ENCODE assay signal across 35 mouse cellular contexts in genomic region chr1:91010716-91011115, GRCm38 (mm10). TPM values are rescaled to one million over a fixed set of nuclear protein-coding genes. Genes with fewer than 3 reads are reported as not detected.
A peak's percentile ranks its signal among the peaks of the same experiment; 100 is the strongest.
DNase-seq lines count a peak whose midpoint lies in the region; ATAC-seq lines count a peak whose summit lies in the region.
"Had no signal": no experiment of that assay in that cellular context is flagged by ENCODE, and none has a peak within 500 bp of the region (broad histone marks: within the 10 kb centered on the region; RNA-seq: fewer than 3 reads in every experiment).

No protein-coding gene starts in this region.

- intact Hi-C loops in heart, postnatal 25 days (cut with DNase I) = no loop called here

- no peaks in the 10 kb centered on the region for H3K27me3 ChIP-seq in forebrain, embryonic 11.5 days (ENCODE audit: control insufficient read depth, insufficient read depth, low read length)
- H3K27me3 ChIP-seq in forebrain, embryonic 16.5 days (replicated peaks; ENCODE audit: control insufficient read depth, insufficient read depth, low read length) = no peaks in the 10 kb centered on the region
- H3K27me3 ChIP-seq in heart, embryonic 13.5 days (replicated peaks) = no peaks in the 10 kb centered on the region
- H3K27me3 ChIP-seq in lung, embryonic 16.5 days (ENCODE audit: control insufficient read depth, insufficient read depth, low read depth, low read length) = no peaks in the 10 kb centered on the region
- H3K27me3 ChIP-seq: hindbrain, embryonic 13.5 days; limb, embryonic 13.5 days; liver, embryonic 13.5 days; neural tube, embryonic 13.5 days had no signal

- H3K79me2 ChIP-seq in macrophage (ENCODE audit: inconsistent target) = peaks cover 93% of the 10 kb centered on the region

- no peaks in the 10 kb centered on the region for H3K36me3 ChIP-seq in forebrain, embryonic 11.5 days (ENCODE audit: control insufficient read depth, insufficient read depth, low read length)
- no peaks in the 10 kb centered on the region for H3K36me3 ChIP-seq in forebrain, embryonic 16.5 days (ENCODE audit: control insufficient read depth, insufficient read depth)
- peaks cover 8% of the 10 kb centered on the region; the same call in 1 of the 2 replicates for H3K36me3 ChIP-seq in heart, embryonic 13.5 days
- H3K36me3 ChIP-seq in lung, embryonic 16.5 days (ENCODE audit: control insufficient read depth, insufficient read depth, low read length) = no peaks in the 10 kb centered on the region
- H3K36me3 ChIP-seq in macrophage (ENCODE audit: inconsistent target) = no peaks in the 10 kb centered on the region
- H3K36me3 ChIP-seq: forebrain, embryonic 10.5 days; hindbrain, embryonic 13.5 days; limb, embryonic 13.5 days; liver, embryonic 13.5 days; neural tube, embryonic 13.5 days had no signal

- H3K4me1 ChIP-seq in forebrain, embryonic 11.5 days (replicated peaks; ENCODE audit: control insufficient read depth, insufficient read depth, low read length) = no peaks in the 10 kb centered on the region
- H3K4me1 ChIP-seq in forebrain, embryonic 16.5 days (replicated peaks; ENCODE audit: control insufficient read depth, insufficient read depth, low read length) = no peaks in the 10 kb centered on the region
- H3K4me1 ChIP-seq in heart, embryonic 13.5 days = peaks cover 98% of the 10 kb centered on the region
- 0 out of 2 replicates have a peak, but pooled peaks cover 14% of the 10 kb centered on the region for H3K4me1 ChIP-seq in lung, embryonic 16.5 days (replicated peaks; ENCODE audit: control insufficient read depth, insufficient read depth, low read length)

- H3K27ac ChIP-seq in forebrain, embryonic 11.5 days (ENCODE audit: low read depth, low read length) = no peak overlapping the region
- H3K27ac ChIP-seq in forebrain, embryonic 16.5 days (ENCODE audit: low read length) = no peak overlapping the region
- H3K27ac ChIP-seq in heart, embryonic 13.5 days (replicated peaks) = peak overlapping the region; percentile 99
- H3K27ac ChIP-seq in lung, embryonic 16.5 days (ENCODE audit: low read length) = no peak overlapping the region
- 0 out of 2 replicates have a peak overlapping the region, but pooled peaks have one; percentile 1 for H3K27ac ChIP-seq in macrophage
- H3K27ac ChIP-seq: forebrain, embryonic 10.5 days; hindbrain, embryonic 13.5 days; limb, embryonic 13.5 days; liver, embryonic 13.5 days; neural tube, embryonic 13.5 days had no signal

- DNase-seq in forebrain, embryonic 11.5 days (ENCODE audit: low spot score) = peak; percentile 41
- DNase-seq in heart, postnatal 25 days (ENCODE audit: low spot score) = no peak
- DNase-seq in lung, postnatal 10 days = no peak
- DNase-seq in cerebellum, adult 9-10 months = no peak
- DNase-seq: adrenal gland, postnatal 36 days; cerebellum, adult 11 months; cerebellum, postnatal 10 days; kidney, adult 18-20 months; kidney, postnatal 4 days; layer of hippocampus, adult 9-11 months; liver, embryonic 13.5 days; lung, adult 2 months; retina, postnatal 1 day; right cerebral cortex, postnatal 25 days; spleen, adult 18-20 months; thymus, postnatal 25 days had no signal

- H3K9me3 ChIP-seq in forebrain, embryonic 11.5 days (ENCODE audit: control insufficient read depth, low read length) = no peaks in the 10 kb centered on the region
- no peaks in the 10 kb centered on the region for H3K9me3 ChIP-seq in forebrain, embryonic 16.5 days (ENCODE audit: control insufficient read depth, low read length)
- no peaks in the 10 kb centered on the region for H3K9me3 ChIP-seq in heart, embryonic 13.5 days
- no peaks in the 10 kb centered on the region for H3K9me3 ChIP-seq in lung, embryonic 16.5 days (ENCODE audit: control insufficient read depth, low read length)
- H3K9me3 ChIP-seq: forebrain, embryonic 10.5 days; hindbrain, embryonic 13.5 days; limb, embryonic 13.5 days; liver, embryonic 13.5 days; neural tube, embryonic 13.5 days had no signal

- no peak overlapping the region for H3K9ac ChIP-seq in forebrain, embryonic 11.5 days (ENCODE audit: low read length)
- no peak overlapping the region for H3K9ac ChIP-seq in forebrain, embryonic 16.5 days (replicated peaks; ENCODE audit: low read depth, low read length)
- H3K9ac ChIP-seq in heart, embryonic 13.5 days = peak overlapping the region; percentile 67
- no peak overlapping the region for H3K9ac ChIP-seq in lung, embryonic 16.5 days (ENCODE audit: low read length)
- H3K9ac ChIP-seq: hindbrain, embryonic 13.5 days; limb, embryonic 13.5 days; liver, embryonic 13.5 days; neural tube, embryonic 13.5 days had no signal

- H3K4me3 ChIP-seq in forebrain, embryonic 11.5 days (ENCODE audit: low read depth, low read length) = no peak overlapping the region
- H3K4me3 ChIP-seq in forebrain, embryonic 16.5 days (replicated peaks; ENCODE audit: low read length) = no peak overlapping the region
- H3K4me3 ChIP-seq in heart, embryonic 13.5 days = no peak overlapping the region
- H3K4me3 ChIP-seq in lung, embryonic 16.5 days (ENCODE audit: low read length) = no peak overlapping the region
- H3K4me3 ChIP-seq in macrophage (ENCODE audit: inconsistent target) = no peak overlapping the region
- H3K4me3 ChIP-seq: forebrain, embryonic 10.5 days; hindbrain, embryonic 13.5 days; limb, embryonic 13.5 days; liver, embryonic 13.5 days; myocyte; neural tube, embryonic 13.5 days had no signal

- H3K4me2 ChIP-seq in forebrain, embryonic 11.5 days (ENCODE audit: low read depth, low read length, severe bottlenecking) = no peak overlapping the region
- no peak overlapping the region for H3K4me2 ChIP-seq in forebrain, embryonic 16.5 days (ENCODE audit: low read length)
- H3K4me2 ChIP-seq in heart, embryonic 13.5 days = no peak overlapping the region
- H3K4me2 ChIP-seq in lung, embryonic 16.5 days (ENCODE audit: low read depth, low read length) = no peak overlapping the region
- H3K4me2 ChIP-seq: hindbrain, embryonic 13.5 days; limb, embryonic 13.5 days; liver, embryonic 13.5 days; neural tube, embryonic 13.5 days had no signal

- ATAC-seq in forebrain, embryonic 11.5 days (replicated peaks; ENCODE audit: low FRiP score) = no peak
- ATAC-seq in forebrain, embryonic 16.5 days = no peak
- ATAC-seq in heart, embryonic 13.5 days (ENCODE audit: extremely low read depth, insufficient number of reproducible peaks, low FRiP score, low TSS enrichment) = no peak
- ATAC-seq in lung, embryonic 16.5 days (ENCODE audit: low read depth) = peak; percentile 12; the same call in 1 of the 2 replicates
- ATAC-seq: CD4-positive, CD25-positive, alpha-beta regulatory T cell, adult 4 months; inflammation-experienced regulatory T-cells, adult 6 months; midbrain, embryonic 16.5 days had no signal

- 94% methylated on average over 2 of the region's 2 CpGs for WGBS in forebrain, embryonic 11.5 days
- WGBS in forebrain, embryonic 16.5 days = 90% methylated on average over 2 of the region's 2 CpGs
- 44% methylated on average over 2 of the region's 2 CpGs for WGBS in heart, embryonic 13.5 days
- WGBS in lung, embryonic 16.5 days = 59% methylated on average over 2 of the region's 2 CpGs
- WGBS in macrophage (ENCODE audit: missing documents) = 58% methylated on average over 2 of the region's 2 CpGs

RNA-seq across cellular contexts. Expression of gene Lrrfip1, which starts 12.2 kb away (rescaled TPM):
- polyA plus RNA-seq in forebrain, embryonic 11.5 days (2014; fragmentation: Nextera tagmentation; extraction: Ambion mirVana) = 21.4 and 22.1 TPM in 2 replicates
- 45.3 and 48.5 TPM in 2 replicates for polyA plus RNA-seq in forebrain, embryonic 16.5 days (2015; fragmentation: Nextera tagmentation; extraction: Ambion mirVana)
- 122 and 137 TPM in 2 replicates for polyA plus RNA-seq in heart, embryonic 13.5 days (2015; fragmentation: Nextera tagmentation; extraction: Ambion mirVana)
- total RNA-seq in heart, postnatal 25 days (2021) = 10 to 100 TPM; 81.3 to 98.0 TPM
- polyA plus RNA-seq in lung, embryonic 16.5 days (2015; fragmentation: Nextera tagmentation; extraction: Ambion mirVana) = 70.5 and 78.6 TPM in 2 replicates
- total RNA-seq in macrophage (2018; cell fraction: chromatin; rRNA removed) = 1,000 to 10,000 TPM in 1 of 26 experiments, 100 to 1,000 TPM in 24, 10 to 100 TPM in 1; 83.2 to 1,087 (median 200) TPM
- total RNA-seq in macrophage (2018; cell fraction: cytosol; rRNA removed) = 100 to 1,000 TPM in 5 of 26 experiments, 10 to 100 TPM in 21; 53.9 to 309 (median 75.0) TPM
- total RNA-seq in macrophage (2018; cell fraction: nucleus; rRNA removed) = 100 to 1,000 TPM in 19 of 26 experiments, 10 to 100 TPM in 7; 79.7 to 456 (median 123) TPM
- 58.8 to 94.9 TPM (median 88.9 TPM) in 3 replicates for polyA plus RNA-seq in macrophage (2018)

RNA-seq across cellular contexts. Expression of gene Rab17, which starts 41.3 kb away (rescaled TPM):
- not detected in 2 replicates for polyA plus RNA-seq in forebrain, embryonic 11.5 days (2014; fragmentation: Nextera tagmentation; extraction: Ambion mirVana)
- polyA plus RNA-seq in forebrain, embryonic 16.5 days (2015; fragmentation: Nextera tagmentation; extraction: Ambion mirVana) = 0.27 and 0.43 TPM in 2 replicates
- 0.57 and 1.5 TPM in 2 replicates for polyA plus RNA-seq in heart, embryonic 13.5 days (2015; fragmentation: Nextera tagmentation; extraction: Ambion mirVana)
- 1 to 10 TPM; 2.1 to 3.2 TPM for total RNA-seq in heart, postnatal 25 days (2021)
- polyA plus RNA-seq in lung, embryonic 16.5 days (2015; fragmentation: Nextera tagmentation; extraction: Ambion mirVana) = 3.1 and 3.8 TPM in 2 replicates
- total RNA-seq in macrophage (2018; cell fraction: chromatin; rRNA removed) = not detected
- total RNA-seq in macrophage (2018; cell fraction: cytosol; rRNA removed) = under 1 TPM in 5 of 26 experiments, not detected in 21; 0.05 to 0.18 (median 0.17) TPM
- total RNA-seq in macrophage (2018; cell fraction: nucleus; rRNA removed) = under 1 TPM in 1 of 26 experiments, not detected in 25; 0.89 TPM
- polyA plus RNA-seq in macrophage (2018) = not detected in 3 replicates
- total RNA-seq: adrenal gland, postnatal 36 days; left cerebral cortex, adult 18-20 months had no signal
- polyA plus RNA-seq: CD4-positive, CD25-positive, alpha-beta regulatory T cell, adult 4 months; inflammation-experienced regulatory T-cells, adult 6 months; myocyte had no signal

RNA-seq across cellular contexts. Expression of gene Prlh, which starts 57.8 kb away (rescaled TPM):
- not detected in 2 replicates for polyA plus RNA-seq in forebrain, embryonic 11.5 days (2014; fragmentation: Nextera tagmentation; extraction: Ambion mirVana)
- polyA plus RNA-seq in forebrain, embryonic 16.5 days (2015; fragmentation: Nextera tagmentation; extraction: Ambion mirVana) = not detected in 2 replicates
- not detected in 2 replicates for polyA plus RNA-seq in heart, embryonic 13.5 days (2015; fragmentation: Nextera tagmentation; extraction: Ambion mirVana)
- not detected for total RNA-seq in heart, postnatal 25 days (2021)
- not detected in 2 replicates for polyA plus RNA-seq in lung, embryonic 16.5 days (2015; fragmentation: Nextera tagmentation; extraction: Ambion mirVana)
- not detected for total RNA-seq in macrophage (2018; cell fraction: chromatin; rRNA removed)
- total RNA-seq in macrophage (2018; cell fraction: cytosol; rRNA removed) = not detected
- not detected for total RNA-seq in macrophage (2018; cell fraction: nucleus; rRNA removed)
- polyA plus RNA-seq in macrophage (2018) = not detected in 3 replicates
- total RNA-seq: adrenal gland, postnatal 36 days; gastrocnemius, postnatal 4 days; left cerebral cortex, adult 18-20 months; left cerebral cortex, postnatal 25 days; megakaryocyte-erythroid progenitor cell, adult 5-6 weeks had no signal
- polyA plus RNA-seq: CD4-positive, CD25-positive, alpha-beta regulatory T cell, adult 4 months; embryonic facial prominence, embryonic 11.5 days; forebrain, embryonic 10.5 days; hindbrain, embryonic 13.5 days; inflammation-experienced regulatory T-cells, adult 6 months; kidney, embryonic 16.5 days; limb, embryonic 13.5 days; lung, adult 2 months; midbrain, embryonic 16.5 days; myocyte; neural tube, embryonic 13.5 days; testis, adult 2 months had no signal

Comparison
In these comparisons a context has a peak if more than half of its experiments do, and no peak if none do; other contexts are left out.
1. H3K27ac ChIP-seq: peak in heart, embryonic 13.5 days (single experiment) and macrophage (single experiment); none in forebrain, embryonic 11.5 days (single experiment), forebrain, embryonic 16.5 days (single experiment) and lung, embryonic 16.5 days (single experiment).